In the genomic region with DNA sequence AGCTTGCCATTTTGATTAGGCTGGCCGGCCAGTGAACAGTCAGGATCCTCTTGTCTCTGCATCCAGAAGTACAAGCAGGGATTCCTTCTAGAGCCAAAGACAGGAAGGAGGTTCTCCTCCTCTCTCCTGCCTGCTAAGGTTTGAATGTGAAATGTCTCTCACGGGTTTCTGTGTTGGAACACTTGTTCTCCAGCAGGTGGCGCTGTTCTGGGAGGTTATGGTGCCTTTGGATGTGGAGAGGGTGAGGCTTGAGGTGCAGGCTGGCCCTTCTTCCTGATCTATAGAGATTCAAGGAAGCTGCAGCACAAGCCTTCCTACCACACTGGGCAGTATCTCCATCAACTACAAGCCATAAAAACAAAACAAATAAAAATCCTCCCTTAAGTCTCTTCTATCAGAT, we compare ENCODE assay signal across 8 mouse cellular contexts.
DNase-seq lines count a peak whose midpoint lies in the region; ATAC-seq and TF ChIP-seq lines count a peak whose summit lies in the region.

No protein-coding gene starts in this region.

- no peak overlapping the region for H3K4me3 ChIP-seq in forebrain, embryonic 11.5 days (ENCODE audit: low read depth, low read length)
- H3K4me3 ChIP-seq in forebrain, embryonic 12.5 days (replicated peaks), result no peak overlapping the region
- H3K4me3 ChIP-seq in lung, postnatal 0 days (ENCODE audit: low read depth, low read length), result no peak overlapping the region
- H3K4me3 ChIP-seq in kidney, embryonic 16.5 days (ENCODE audit: low read length), result no peak overlapping the region

- no peak for TF ChIP-seq EP300 in lung, postnatal 0 days (IDR thresholded peaks at IDR 0.05)

- TF ChIP-seq CTCF in lung, postnatal 0 days (IDR thresholded peaks at IDR 0.05), result peak; percentile 80

- no peaks in the 10 kb centered on the region for H3K4me1 ChIP-seq in forebrain, embryonic 11.5 days (replicated peaks; ENCODE audit: control insufficient read depth, insufficient read depth, low read length)
- no peaks in the 10 kb centered on the region; the same call in 1 of the 2 replicates for H3K4me1 ChIP-seq in forebrain, embryonic 12.5 days
- no peaks in the 10 kb centered on the region for H3K4me1 ChIP-seq in lung, postnatal 0 days (ENCODE audit: insufficient read depth, low read depth, low read length)
- peaks cover 8% of the 10 kb centered on the region; the same call in 1 of the 2 replicates for H3K4me1 ChIP-seq in kidney, embryonic 16.5 days (ENCODE audit: insufficient read depth, low read length)

- H3K27ac ChIP-seq in forebrain, embryonic 11.5 days (ENCODE audit: low read depth, low read length), result no peak overlapping the region
- H3K27ac ChIP-seq in forebrain, embryonic 12.5 days, result no peak overlapping the region
- H3K27ac ChIP-seq in lung, postnatal 0 days (ENCODE audit: low read length), result no peak overlapping the region
- no peak overlapping the region for H3K27ac ChIP-seq in kidney, embryonic 16.5 days (ENCODE audit: low read length)

- DNase-seq in forebrain, embryonic 11.5 days (ENCODE audit: low spot score), result peak; percentile 70
- peak; percentile 56 for DNase-seq in lung, postnatal 0 days (ENCODE audit: low spot score)
- no peak for DNase-seq in lung, postnatal 36 days
- DNase-seq in ZHBTc4 (ENCODE audit: low read depth, low spot score), result peak; percentile 89
- DNase-seq in lung, postnatal 14 days, result peak; percentile 50
- DNase-seq in urinary bladder, postnatal 4 days (ENCODE audit: low spot score in 2 of 2), result no peak

- no peaks in the 10 kb centered on the region for H3K27me3 ChIP-seq in forebrain, embryonic 11.5 days (ENCODE audit: control insufficient read depth, insufficient read depth, low read length)
- no peaks in the 10 kb centered on the region for H3K27me3 ChIP-seq in forebrain, embryonic 12.5 days
- H3K27me3 ChIP-seq in lung, postnatal 0 days (replicated peaks; ENCODE audit: insufficient read depth, low read length), result no peaks in the 10 kb centered on the region
- no peaks in the 10 kb centered on the region for H3K27me3 ChIP-seq in kidney, embryonic 16.5 days (ENCODE audit: insufficient read depth, low read length)

- H3K36me3 ChIP-seq in forebrain, embryonic 11.5 days (ENCODE audit: control insufficient read depth, insufficient read depth, low read length), result peaks cover 9% of the 10 kb centered on the region; the same call in 1 of the 2 replicates
- H3K36me3 ChIP-seq in forebrain, embryonic 12.5 days (replicated peaks), result peaks cover 19% of the 10 kb centered on the region
- H3K36me3 ChIP-seq in lung, postnatal 0 days (ENCODE audit: insufficient read depth, low read length), result no peaks in the 10 kb centered on the region
- H3K36me3 ChIP-seq in kidney, embryonic 16.5 days (ENCODE audit: insufficient read depth, low read length), result peaks cover 13% of the 10 kb centered on the region

- ATAC-seq in forebrain, embryonic 11.5 days (replicated peaks; ENCODE audit: low FRiP score), result no peak
- ATAC-seq in forebrain, embryonic 12.5 days (ENCODE audit: low FRiP score), result no peak
- ATAC-seq in lung, postnatal 0 days, result no peak
- no peak for ATAC-seq in kidney, embryonic 16.5 days (ENCODE audit: low FRiP score, low TSS enrichment)

- no peak overlapping the region for H3K4me2 ChIP-seq in forebrain, embryonic 11.5 days (ENCODE audit: low read depth, low read length, severe bottlenecking)
- H3K4me2 ChIP-seq in forebrain, embryonic 12.5 days, result no peak overlapping the region
- no peak overlapping the region for H3K4me2 ChIP-seq in lung, postnatal 0 days (replicated peaks; ENCODE audit: low read depth, low read length)
- no peak overlapping the region for H3K4me2 ChIP-seq in kidney, embryonic 16.5 days (replicated peaks; ENCODE audit: low read depth, low read length)

- H3K9ac ChIP-seq in forebrain, embryonic 11.5 days (ENCODE audit: low read length), result no peak overlapping the region
- H3K9ac ChIP-seq in forebrain, embryonic 12.5 days, result no peak overlapping the region
- no peak overlapping the region for H3K9ac ChIP-seq in lung, postnatal 0 days (replicated peaks; ENCODE audit: low read depth)
- no peak overlapping the region for H3K9ac ChIP-seq in kidney, embryonic 16.5 days (replicated peaks; ENCODE audit: low read length)

- WGBS in forebrain, embryonic 11.5 days, result 15% methylated on average over 3 of the region's 3 CpGs
- WGBS in forebrain, embryonic 12.5 days, result 24% methylated on average over 3 of the region's 3 CpGs
- 22% methylated on average over 3 of the region's 3 CpGs for WGBS in lung, postnatal 0 days
- 28% methylated on average over 3 of the region's 3 CpGs for WGBS in kidney, embryonic 16.5 days

- H3K9me3 ChIP-seq in forebrain, embryonic 11.5 days (ENCODE audit: control insufficient read depth, low read length), result no peaks in the 10 kb centered on the region
- no peaks in the 10 kb centered on the region for H3K9me3 ChIP-seq in forebrain, embryonic 12.5 days
- no peaks in the 10 kb centered on the region for H3K9me3 ChIP-seq in lung, postnatal 0 days (ENCODE audit: low read length)
- H3K9me3 ChIP-seq in kidney, embryonic 16.5 days (ENCODE audit: low read length), result no peaks in the 10 kb centered on the region

Comparison
In these comparisons a context has a peak if more than half of its experiments do, and no peak if none do; other contexts are left out.
1. DNase-seq: peak in forebrain, embryonic 11.5 days (single experiment), lung, postnatal 0 days (single experiment), ZHBTc4 (single experiment) and lung, postnatal 14 days (single experiment); none in lung, postnatal 36 days (single experiment) and urinary bladder, postnatal 4 days (0 of 2).